Mouse (Mus musculus): ENCODE measurements around the gene Iglon5.

The Iglon5 gene

DNA sequence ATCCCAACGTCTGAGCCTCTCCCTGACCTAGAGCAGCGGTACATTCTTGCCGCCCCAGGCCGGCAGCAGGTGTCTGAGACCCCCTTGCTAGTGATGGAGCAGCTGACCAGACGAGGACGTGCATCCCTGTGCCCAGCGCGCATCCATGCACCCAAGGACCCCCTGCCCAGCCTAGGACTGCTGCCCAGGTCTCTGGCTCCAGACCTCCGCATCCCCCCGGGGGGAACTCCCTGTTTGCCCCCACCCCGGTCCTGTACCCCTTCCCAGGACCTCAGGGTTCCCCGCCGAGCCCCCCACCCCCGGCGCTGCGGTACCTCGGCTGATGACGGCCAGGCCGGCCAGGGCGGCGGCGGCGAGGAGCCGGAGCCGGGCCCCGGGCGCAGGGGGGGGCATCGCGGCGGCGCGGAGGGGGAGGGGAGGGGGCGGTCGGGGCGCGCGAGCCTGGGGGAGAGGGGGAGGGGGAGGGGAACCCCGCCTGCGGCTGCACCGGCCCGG lies at the start of gene Iglon5:
Gene Iglon5 (minus strand): TSS at position 445 of the 495 bp plus-strand sequence.
- DNase-seq (ENCODE audit: low spot score in 2 of 2) = no peak

- DNase-seq (ENCODE audit: low spot score in 2 of 2) = no peak
Measured at GRCm38 (mm10) chr7:43538524-43538923, 48.6 kb upstream of the Iglon5 start.

DNA sequence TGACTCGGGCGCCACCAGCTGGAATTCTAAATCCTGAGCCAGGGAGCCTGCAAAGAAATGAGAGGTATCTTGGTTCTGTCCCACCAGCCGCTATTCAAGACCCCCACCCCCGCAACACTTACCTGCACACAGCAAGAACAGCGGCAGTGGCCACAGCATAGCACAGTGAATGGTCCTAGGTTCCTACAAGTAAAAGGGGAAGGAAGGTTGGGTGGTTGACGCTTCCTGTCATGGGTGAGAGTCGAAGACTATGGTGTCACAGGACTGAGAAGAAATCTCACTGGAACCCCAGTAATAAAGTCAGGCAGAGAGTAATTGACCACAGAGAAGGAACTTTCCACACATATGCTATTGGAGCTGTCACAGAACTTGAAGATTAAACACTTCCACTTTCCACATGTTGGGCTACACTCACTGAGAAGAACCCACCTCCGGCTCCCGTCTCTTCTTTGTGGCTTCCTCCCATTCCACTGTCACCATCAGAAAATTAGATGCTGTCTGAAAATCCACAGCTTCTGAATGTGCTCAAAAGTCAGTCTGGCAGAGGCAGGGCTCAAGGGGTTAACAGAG lies 43.1 kb upstream of the Iglon5 start:
- DNase-seq (ENCODE audit: low spot score in 2 of 2) = no peak

- no peak for DNase-seq (ENCODE audit: low spot score in 2 of 2)
Measured at GRCm38 (mm10) chr7:43530216-43530785, 40.4 kb upstream of the Iglon5 start.

DNA sequence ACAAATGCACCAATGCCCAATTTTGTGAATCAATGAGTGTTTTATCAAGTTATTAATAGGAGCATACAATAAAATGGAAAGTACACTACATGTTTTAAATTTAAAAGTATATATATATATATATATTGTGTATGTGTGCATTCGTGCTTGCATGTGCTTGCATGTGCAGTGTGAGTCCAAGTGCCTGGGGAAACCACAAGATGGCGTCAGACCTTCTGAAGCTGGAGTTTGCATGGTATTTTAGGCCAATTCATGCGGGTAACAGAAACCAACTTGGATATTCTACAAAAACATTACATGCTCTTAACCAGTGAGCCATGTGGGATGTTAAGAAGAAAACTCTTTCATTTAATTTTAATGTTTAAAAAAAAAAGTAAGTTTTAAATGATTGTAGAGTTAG lies 35.4 kb upstream of the Iglon5 start:
- no peak for DNase-seq (ENCODE audit: low spot score in 2 of 2)

GRCm38 (mm10) chr7:43522776-43523175 lies 32.9 kb upstream of the Iglon5 start:
- DNase-seq (ENCODE audit: low spot score in 2 of 2) = no peak

DNA sequence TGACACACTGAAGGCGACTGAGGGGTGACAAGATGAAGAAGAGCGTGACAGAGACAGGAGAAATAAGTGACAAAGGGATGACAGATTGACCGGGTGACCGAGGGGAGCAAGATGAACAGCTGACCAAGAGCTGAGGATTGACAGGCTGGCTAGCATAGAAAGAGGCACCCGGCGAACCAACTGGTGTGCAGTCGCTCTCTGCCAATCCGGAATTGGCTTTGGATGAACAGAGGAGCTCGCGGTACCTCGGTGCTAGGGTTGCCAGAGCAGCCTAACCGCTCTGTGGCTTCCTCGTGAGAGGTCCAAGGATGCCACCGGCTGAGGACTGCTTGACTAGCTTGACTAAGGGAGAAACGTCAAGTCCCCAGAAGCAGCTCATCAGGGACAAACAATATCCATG lies 28.5 kb upstream of the Iglon5 start:
- no peak for DNase-seq (ENCODE audit: low spot score in 2 of 2)

DNA sequence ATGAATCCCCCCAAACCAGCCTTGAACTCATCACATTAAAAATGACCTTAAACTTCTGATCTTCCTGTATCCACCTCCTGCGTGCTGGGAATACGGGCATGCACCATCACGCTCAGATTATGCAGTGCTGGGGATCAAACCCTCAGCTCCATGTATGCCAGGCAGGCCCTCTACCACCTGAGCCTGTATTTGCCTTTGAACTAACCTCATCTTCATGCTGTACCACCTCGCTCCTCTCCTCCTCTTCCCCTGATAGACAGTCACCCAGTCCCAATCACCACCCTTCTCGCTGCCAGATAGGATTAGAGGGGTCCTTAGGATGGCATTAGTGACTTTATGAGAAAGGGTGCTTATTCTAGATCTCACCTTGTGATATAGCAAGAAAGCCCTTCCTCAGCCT lies 25.2 kb upstream of the Iglon5 start:
- DNase-seq (ENCODE audit: low spot score in 2 of 2) = no peak

GRCm38 (mm10) chr7:43512519-43512918 lies 22.6 kb upstream of the Iglon5 start:
- no peak for DNase-seq (ENCODE audit: low spot score in 2 of 2)

- no peak for DNase-seq (ENCODE audit: low spot score in 2 of 2)
Measured at GRCm38 (mm10) chr7:43511707-43512478, 22.0 kb upstream of the Iglon5 start.

DNA sequence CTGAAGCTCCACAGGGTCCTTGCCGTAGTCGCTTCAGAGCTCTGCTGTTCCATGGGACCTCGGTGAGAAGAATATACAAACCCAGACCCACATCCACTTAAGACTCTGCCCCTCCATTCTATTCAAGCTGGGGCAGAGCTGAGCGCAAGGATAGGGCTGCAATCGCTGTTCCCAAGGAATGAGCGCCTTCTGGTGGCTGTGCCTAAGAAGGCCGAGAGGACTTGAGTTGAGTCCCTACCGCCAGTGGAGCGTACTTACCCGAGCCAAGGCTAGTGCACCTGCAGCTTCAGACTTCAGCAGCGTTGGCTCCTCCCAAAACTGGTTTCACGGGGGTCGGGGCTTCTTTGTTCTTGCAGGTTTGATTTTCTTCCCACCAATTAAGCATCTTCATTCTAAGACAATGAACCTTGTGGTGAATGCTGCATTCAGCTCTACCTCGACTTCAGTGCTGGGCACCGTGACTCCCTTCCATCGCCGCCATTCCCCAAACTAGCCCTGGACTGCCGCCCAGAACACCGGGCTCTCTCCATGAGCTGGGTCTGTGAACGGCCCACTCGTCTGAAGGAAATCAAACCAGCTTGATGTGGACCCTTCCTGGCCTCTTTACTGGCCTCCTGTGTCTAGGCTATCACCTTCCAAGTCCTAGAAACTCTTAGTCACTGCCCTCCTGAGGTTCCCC lies 5.6 kb upstream of the Iglon5 start:
- DNase-seq (ENCODE audit: low spot score in 2 of 2) = peak; percentile 5 to 31

DNA sequence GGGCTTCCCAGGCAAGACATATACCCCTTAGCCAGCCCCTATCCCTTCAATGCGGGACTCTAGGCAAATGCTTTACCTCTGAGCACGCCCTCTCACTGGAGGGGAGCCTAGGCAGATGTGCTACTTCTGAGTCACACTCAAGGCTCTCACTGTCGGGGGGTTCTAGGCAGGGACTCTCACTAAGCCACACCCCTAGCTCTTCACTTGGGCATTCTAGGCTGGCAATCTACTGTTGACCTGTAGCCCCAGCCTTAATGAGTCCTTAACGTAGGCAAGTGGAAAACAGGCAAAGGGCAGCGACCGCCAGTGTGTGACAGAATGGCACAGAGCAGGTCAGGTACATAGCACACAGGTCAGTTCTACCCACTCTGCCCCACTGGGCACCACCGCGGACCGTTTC lies 986 bp upstream of the Iglon5 start:
- no peak for DNase-seq (ENCODE audit: low spot score in 2 of 2)

GRCm38 (mm10) chr7:43490182-43490584 lies 308 bp upstream of the Iglon5 start:
- DNase-seq (ENCODE audit: low spot score in 2 of 2) = peak in 1 of 2 experiments; percentile 13

DNA sequence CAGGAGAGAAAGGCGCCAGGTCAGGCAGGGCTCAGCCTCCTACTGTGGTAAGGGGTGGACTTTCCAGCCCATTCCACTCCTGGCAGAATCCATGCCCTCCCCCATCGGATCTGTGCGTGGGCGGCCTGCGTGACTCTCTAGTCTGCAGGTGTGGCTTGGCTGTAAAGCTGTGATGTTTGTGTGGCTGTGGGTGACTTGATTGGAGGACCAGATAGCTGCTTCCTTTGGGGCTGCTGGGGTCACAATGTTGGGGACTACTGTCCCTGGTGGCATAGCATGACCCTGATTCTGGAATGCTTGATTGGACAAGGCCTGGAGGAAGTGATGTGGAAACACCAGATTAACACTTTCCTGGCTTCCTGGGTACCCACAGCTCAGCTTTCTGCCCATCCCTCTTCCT lies 1.2 kb downstream of the Iglon5 start:
- no peak for DNase-seq (ENCODE audit: low spot score in 2 of 2)

- no peak for DNase-seq (ENCODE audit: low spot score in 2 of 2)
Measured at GRCm38 (mm10) chr7:43483236-43483635, 6.6 kb downstream of the Iglon5 start.

- no peak for DNase-seq (ENCODE audit: low spot score in 2 of 2)
Measured at GRCm38 (mm10) chr7:43482090-43482716, 7.7 kb downstream of the Iglon5 start.

DNA sequence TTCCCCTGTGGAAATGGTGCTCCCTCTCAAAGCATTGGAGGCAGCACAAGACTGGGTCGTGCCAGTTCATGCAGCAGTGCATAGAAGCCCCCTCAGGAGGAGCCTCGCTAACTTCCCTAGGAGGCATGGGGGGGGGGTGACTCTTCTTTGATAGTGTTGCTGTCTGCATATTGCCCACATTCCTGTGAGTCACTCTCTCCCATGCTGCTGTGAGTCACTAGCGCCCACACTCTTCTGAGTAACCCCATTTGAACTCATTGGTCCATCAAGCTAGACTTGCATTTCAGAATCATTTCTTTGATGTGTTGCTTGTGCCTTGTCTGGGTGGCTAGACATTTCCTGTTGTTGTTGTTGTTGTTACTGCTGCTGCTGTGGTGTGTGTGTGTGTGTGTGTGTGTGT lies 8.7 kb downstream of the Iglon5 start:
- no peak for DNase-seq (ENCODE audit: low spot score in 2 of 2)

GRCm38 (mm10) chr7:43476376-43476775 lies 13.5 kb downstream of the Iglon5 start:
- no peak for DNase-seq (ENCODE audit: low spot score in 2 of 2)

DNA sequence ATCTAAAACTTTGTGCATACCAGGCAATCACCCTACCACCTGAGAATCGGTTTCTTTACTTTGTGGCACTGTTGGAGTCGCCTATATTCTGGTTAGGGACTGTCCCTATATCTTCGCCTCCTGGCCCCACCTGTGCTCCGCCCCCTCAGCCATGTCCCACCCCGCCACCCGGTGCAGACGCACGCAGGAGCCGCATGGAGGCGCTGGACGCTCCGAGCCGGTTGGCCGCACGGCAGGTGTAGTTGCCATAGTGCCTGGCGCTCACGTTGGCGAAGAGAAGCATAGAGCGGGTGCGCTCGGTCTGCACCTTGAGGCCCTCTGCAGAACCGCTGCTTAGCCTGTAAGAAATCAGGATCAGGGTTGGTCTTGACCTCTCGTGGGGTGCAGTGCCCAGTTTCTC lies 14.2 kb downstream of the Iglon5 start:
- no peak for DNase-seq (ENCODE audit: low spot score in 2 of 2)

- no peak for DNase-seq (ENCODE audit: low spot score in 2 of 2)
Measured at GRCm38 (mm10) chr7:43470373-43470772, 19.5 kb downstream of the Iglon5 start.

DNA sequence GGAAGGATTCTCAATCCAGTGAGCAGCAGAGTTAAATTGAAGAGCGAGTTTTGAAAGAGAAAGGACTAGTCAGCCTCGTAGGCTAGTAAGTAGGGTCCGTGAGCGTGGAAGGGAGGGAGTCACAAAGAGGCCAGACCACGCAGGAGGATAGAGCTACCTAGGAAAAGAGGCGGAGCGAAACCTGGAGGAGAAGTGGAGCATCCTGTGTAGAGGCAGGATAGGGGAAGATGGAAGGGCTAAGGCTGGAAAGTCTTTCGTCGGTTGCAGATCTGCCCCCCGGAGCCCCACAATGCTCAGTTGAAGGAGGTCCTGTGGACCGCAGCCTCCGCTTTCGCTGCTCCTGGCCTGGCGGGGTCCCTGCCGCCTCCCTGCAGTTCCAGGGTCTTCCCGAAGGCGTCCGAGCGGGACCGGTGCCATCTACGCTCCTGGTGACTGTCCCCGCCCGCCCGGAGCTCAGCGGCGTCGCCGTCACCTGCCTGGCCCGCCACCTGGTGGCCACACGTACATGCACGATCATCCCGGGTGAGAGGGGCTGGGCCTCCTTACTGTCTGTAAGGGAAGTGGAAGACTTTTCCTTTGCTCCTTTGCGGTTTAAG lies 23.7 kb downstream of the Iglon5 start:
- DNase-seq (ENCODE audit: low spot score in 2 of 2) = peak; percentile 63 to 84

Measured in urinary bladder, postnatal 36 days (tissue).